Mouse (Mus musculus) kidney, adult 2 months (tissue): ENCODE results near the gene Hcrtr1.

ENCODE experiments used
- CTCF ChIP-seq: fragments of 200-500 bp; conservative IDR thresholded peaks from 2 replicates; pipeline ENCODE4 v1.5.1; 2011; ENCODE audit warnings: low read depth, mild to moderate bottlenecking, control low read depth, low read length, moderate library complexity, mixed read lengths; ENCODE audit not compliant: insufficient read depth, insufficient read length
- POLR2A ChIP-seq: fragments of 200-500 bp; IDR thresholded peaks from one replicate; pipeline ENCODE4 v1.6.1; 2011; ENCODE audit warnings: low read depth, low read length, control low read depth

GRCm38 (mm10) chr4:130148405-130148804 is 9.2 kb upstream of the Hcrtr1 start:
- TF ChIP-seq POLR2A (no peak), CTCF (no peak)
